Mouse (Mus musculus) lung, postnatal 10 days (tissue): ENCODE data around the gene Eps8.
A peak's percentile ranks its signal among the peaks of the same experiment; 100 is the strongest.
"Not testable (repeated sequence)": the region's sequence is repeated elsewhere in the genome, so short reads cannot be mapped to it uniquely, and the experiment has no call there.

Experiments used
- DNase-seq: peaks from one replicate; pipeline ENCODE4 v3.0.0; 2021

The Eps8 gene

GRCm38 (mm10) chr6:137508936-137509335 lies 145.7 kb downstream of the Eps8 start:
- DNase-seq = no peak

GRCm38 (mm10) chr6:137506563-137506962 lies 148.1 kb downstream of the Eps8 start:
- DNase-seq = no peak

- DNase-seq = no peak
Observed at GRCm38 (mm10) chr6:137505555-137506227, 149.0 kb downstream of the Eps8 start.

- no peak for DNase-seq
Observed at GRCm38 (mm10) chr6:137504052-137504451, 150.6 kb downstream of the Eps8 start.

- DNase-seq = no peak
Observed at GRCm38 (mm10) chr6:137503462-137503861, 151.2 kb downstream of the Eps8 start.

GRCm38 (mm10) chr6:137503009-137503408 lies 151.7 kb downstream of the Eps8 start:
- DNase-seq = no peak

- DNase-seq = no peak
Observed at GRCm38 (mm10) chr6:137498781-137499180, 155.9 kb downstream of the Eps8 start.

GRCm38 (mm10) chr6:137497208-137497835 lies 157.4 kb downstream of the Eps8 start:
- DNase-seq = no peak

- no peak for DNase-seq
Observed at GRCm38 (mm10) chr6:137496562-137496961, 158.1 kb downstream of the Eps8 start.

GRCm38 (mm10) chr6:137495233-137495632 lies 159.4 kb downstream of the Eps8 start:
- DNase-seq = no peak

- no peak for DNase-seq
Observed at GRCm38 (mm10) chr6:137494801-137495200, 159.9 kb downstream of the Eps8 start.

- no peak for DNase-seq
Observed at GRCm38 (mm10) chr6:137494136-137494475, 160.6 kb downstream of the Eps8 start.

- no peak for DNase-seq
Observed at GRCm38 (mm10) chr6:137493211-137494135, 161.2 kb downstream of the Eps8 start.

GRCm38 (mm10) chr6:137492582-137492981 lies 162.1 kb downstream of the Eps8 start:
- DNase-seq = no peak

- DNase-seq = no peak
Observed at GRCm38 (mm10) chr6:137491659-137492058, 163.0 kb downstream of the Eps8 start.

- no peak for DNase-seq
Observed at GRCm38 (mm10) chr6:137490115-137490514, 164.6 kb downstream of the Eps8 start.

GRCm38 (mm10) chr6:137487443-137487842 lies 167.2 kb downstream of the Eps8 start:
- peak; percentile 71 for DNase-seq

GRCm38 (mm10) chr6:137482891-137483290 lies 171.8 kb downstream of the Eps8 start:
- no peak for DNase-seq

GRCm38 (mm10) chr6:137475695-137476094 lies 179.0 kb downstream of the Eps8 start:
- DNase-seq = not testable (repeated sequence)

- no peak for DNase-seq
Observed at GRCm38 (mm10) chr6:137473433-137473832, 181.2 kb downstream of the Eps8 start.

GRCm38 (mm10) chr6:137472129-137472528 lies 182.5 kb downstream of the Eps8 start:
- DNase-seq = no peak

- peak; percentile 84 for DNase-seq
Observed at GRCm38 (mm10) chr6:137470901-137471598, 183.6 kb downstream of the Eps8 start.

GRCm38 (mm10) chr6:137469541-137469940 lies 185.1 kb downstream of the Eps8 start:
- DNase-seq = no peak
